Mouse (Mus musculus): ENCODE results near the gene Pdzk1ip1.

DNA sequence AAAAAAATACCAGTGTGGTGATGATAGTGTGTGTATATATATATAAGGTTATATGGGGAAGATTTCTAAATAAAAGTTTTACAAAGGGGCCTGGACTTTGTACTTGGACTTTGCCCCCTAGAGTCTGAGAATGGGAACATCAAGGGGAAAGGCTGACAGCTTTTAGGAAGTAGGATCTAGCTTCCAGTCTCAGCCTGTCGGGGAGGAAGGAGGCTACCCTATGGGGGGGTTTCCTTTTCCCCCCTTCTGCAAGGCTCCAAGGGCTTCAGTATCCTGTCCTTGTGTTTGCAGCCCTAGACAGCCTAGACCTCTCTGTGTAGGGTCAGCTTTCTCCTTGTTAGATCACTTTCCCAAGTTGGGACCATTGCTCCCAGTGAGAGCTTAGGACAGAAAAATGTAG is 16.8 kb upstream of the Pdzk1ip1 start:
- no peak for TF ChIP-seq POLR2A (IDR thresholded peaks at IDR 0.05; ENCODE audit: borderline replicate concordance, extremely low read depth, low read depth, low read length)
- no peak for TF ChIP-seq CTCF (IDR thresholded peaks at IDR 0.05; ENCODE audit: insufficient read depth, low read length)

Data from lung, adult 2 months (tissue).